Mouse (Mus musculus): ENCODE data around the gene Dop1b. TPM values are rescaled to one million over a fixed set of nuclear protein-coding genes. Genes with fewer than 3 reads are reported as not detected.

Gene Dop1b
- polyA plus RNA-seq, 2 experiments, result 11.6 to 11.8 TPM

DNA sequence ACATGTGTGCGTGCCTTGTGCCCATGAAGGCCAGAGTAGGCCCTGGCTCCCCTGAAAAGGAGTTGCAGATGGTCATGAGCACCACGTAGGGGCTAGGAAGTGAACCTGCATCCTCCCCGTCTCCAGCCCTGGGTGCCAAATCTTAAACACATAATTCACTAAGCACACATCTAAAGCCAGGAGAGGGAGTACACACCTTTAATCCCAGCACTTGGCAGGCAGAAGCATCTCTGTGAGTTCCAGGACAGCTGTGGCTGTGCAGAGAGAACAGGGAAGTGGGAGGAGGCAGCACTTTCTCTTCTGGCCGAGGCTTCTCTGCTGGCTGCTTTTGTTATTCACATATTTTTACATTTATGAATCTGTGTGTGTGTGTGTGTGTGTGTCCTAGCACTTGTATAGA, 52.9 kb downstream of the Dop1b start:
- peaks cover 3% of the 10 kb centered on the region; the same call in 1 of the 2 replicates for H3K36me3 ChIP-seq (replicated peaks; ENCODE audit: control insufficient read depth, insufficient read depth, low read depth)
- DNase-seq (ENCODE audit: low read depth in 3 of 3, low spot score in 3 of 3) (no peak), ATAC-seq (ENCODE audit: insufficient read depth) (no peak)

GRCm38 (mm10) chr16:93766956-93767355, 55.3 kb downstream of the Dop1b start:
- ATAC-seq (ENCODE audit: insufficient read depth) (no peak; the same call in 1 of the 2 replicates), DNase-seq (ENCODE audit: low read depth in 3 of 3, low spot score in 3 of 3) (no peak)
- no peaks in the 10 kb centered on the region for H3K9me3 ChIP-seq (ENCODE audit: control insufficient read depth, low read length)
- TF ChIP-seq EP300 (IDR thresholded peaks at IDR 0.05; ENCODE audit: low read depth) (no peak), CTCF (IDR thresholded peaks at IDR 0.05; ENCODE audit: low read depth) (peak; percentile 75)
- no peak overlapping the region for H3K9ac ChIP-seq (replicated peaks)
- no peak overlapping the region for H3K27ac ChIP-seq
- H3K36me3 ChIP-seq (replicated peaks; ENCODE audit: control insufficient read depth, insufficient read depth, low read depth), result no peaks in the 10 kb centered on the region
- no peak overlapping the region for H3K4me2 ChIP-seq (ENCODE audit: low read depth)
- 42% methylated on average over 4 of the region's 4 CpGs for WGBS (ENCODE audit: insufficient replicate concordance)
- no peak overlapping the region for H3K4me3 ChIP-seq (ENCODE audit: insufficient read depth in 1 of 2, low read depth in 2 of 2, low read length in 2 of 2)
- H3K4me1 ChIP-seq (replicated peaks; ENCODE audit: control insufficient read depth in 2 of 2, insufficient read depth in 2 of 2, low read length in 1 of 2), result peaks cover 0 to 2% of the 10 kb centered on the region in 2 experiments; a peak in 2 of 4 replicates
- H3K27me3 ChIP-seq (ENCODE audit: control insufficient read depth, insufficient read depth, low read length), result no peaks in the 10 kb centered on the region

More for the DNA sequence above, 52.9 kb downstream of the Dop1b start:
- H3K4me2 ChIP-seq (ENCODE audit: low read depth), result no peak overlapping the region
- WGBS (ENCODE audit: insufficient replicate concordance), result 66% methylated on average over 4 of the region's 4 CpGs
- H3K4me1 ChIP-seq (replicated peaks; ENCODE audit: control insufficient read depth in 2 of 2, insufficient read depth in 2 of 2, low read length in 1 of 2), result peaks cover 0 to 2% of the 10 kb centered on the region in 2 experiments; a peak in 2 of 4 replicates
- no peak overlapping the region for H3K4me3 ChIP-seq (ENCODE audit: insufficient read depth in 1 of 2, low read depth in 2 of 2, low read length in 2 of 2)
- no peak overlapping the region for H3K9ac ChIP-seq (replicated peaks)
- TF ChIP-seq CTCF (IDR thresholded peaks at IDR 0.05; ENCODE audit: low read depth), result no peak
- TF ChIP-seq EP300 (IDR thresholded peaks at IDR 0.05; ENCODE audit: low read depth), result no peak
- no peak overlapping the region for H3K27ac ChIP-seq
- H3K27me3 ChIP-seq (ENCODE audit: control insufficient read depth, insufficient read depth, low read length), result no peaks in the 10 kb centered on the region
- H3K9me3 ChIP-seq (ENCODE audit: control insufficient read depth, low read length), result no peaks in the 10 kb centered on the region

DNA sequence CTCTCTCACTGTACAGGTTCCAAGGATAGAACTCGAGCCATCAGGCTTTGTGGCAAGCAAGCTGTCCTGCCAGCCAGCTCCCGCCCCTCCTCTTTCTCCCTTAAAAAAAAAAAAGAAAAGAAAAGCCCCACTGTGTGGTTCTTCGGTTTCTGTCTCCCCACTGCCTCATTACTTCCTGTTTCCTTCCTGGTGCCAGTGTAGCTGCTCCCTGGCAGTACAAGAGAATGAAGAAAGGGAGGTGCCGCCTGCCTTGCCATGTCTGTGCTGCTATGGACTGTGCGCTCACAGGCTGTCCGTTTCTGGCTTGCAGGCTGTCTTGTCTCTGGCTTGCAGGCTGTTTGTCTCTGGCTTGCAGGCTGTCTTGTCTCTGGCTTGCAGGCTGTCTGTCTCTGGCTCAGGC, 55.8 kb downstream of the Dop1b start:
- Histone ChIP-seq H3K27me3 (ENCODE audit: control insufficient read depth, insufficient read depth, low read length) (no peaks in the 10 kb centered on the region), H3K36me3 (replicated peaks; ENCODE audit: control insufficient read depth, insufficient read depth, low read depth) (no peaks in the 10 kb centered on the region), H3K4me1 (replicated peaks; ENCODE audit: control insufficient read depth in 2 of 2, insufficient read depth in 2 of 2, low read length in 1 of 2) (peaks cover 0 to 2% of the 10 kb centered on the region in 2 experiments; a peak in 2 of 4 replicates), H3K27ac (no peak overlapping the region), H3K9me3 (ENCODE audit: control insufficient read depth, low read length) (no peaks in the 10 kb centered on the region), H3K4me2 (ENCODE audit: low read depth) (no peak overlapping the region), H3K9ac (replicated peaks) (no peak overlapping the region), H3K4me3 (ENCODE audit: insufficient read depth in 1 of 2, low read depth in 2 of 2, low read length in 2 of 2) (no peak overlapping the region)
- DNase-seq (ENCODE audit: low read depth in 3 of 3, low spot score in 3 of 3) (no peak), ATAC-seq (ENCODE audit: insufficient read depth) (no peak)
- WGBS (ENCODE audit: insufficient replicate concordance), result 21% methylated on average over 6 of the region's 6 CpGs
- no peak for TF ChIP-seq CTCF (IDR thresholded peaks at IDR 0.05; ENCODE audit: low read depth)
- peak; percentile 42; the same call in 1 of the 2 replicates for TF ChIP-seq EP300 (IDR thresholded peaks at IDR 0.05; ENCODE audit: low read depth)

DNA sequence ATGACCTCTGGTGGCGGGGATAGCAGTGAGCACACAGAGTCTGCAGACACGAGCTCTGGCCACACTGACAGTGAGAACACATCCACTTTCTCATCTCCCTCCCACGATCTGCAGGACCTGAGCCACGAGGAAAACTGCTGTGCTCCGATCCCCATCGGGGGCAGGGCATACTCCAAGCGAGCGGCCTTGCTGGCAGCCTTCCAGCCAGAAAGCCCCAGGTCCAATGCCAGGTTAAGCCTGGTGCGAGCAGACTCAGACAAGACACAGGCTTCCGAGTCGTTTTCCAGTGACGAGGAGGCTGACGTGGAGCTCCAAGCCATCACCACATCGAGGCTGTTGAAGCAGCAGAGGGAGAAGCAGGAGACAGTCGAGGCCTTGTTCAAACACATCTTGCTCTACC, 57.9 kb downstream of the Dop1b start:
- H3K9ac ChIP-seq (replicated peaks), result no peak overlapping the region
- no peak overlapping the region for H3K4me3 ChIP-seq (ENCODE audit: insufficient read depth in 1 of 2, low read depth in 2 of 2, low read length in 2 of 2)
- 75% methylated on average over 15 of the region's 15 CpGs for WGBS (ENCODE audit: insufficient replicate concordance)
- no peaks in the 10 kb centered on the region for H3K9me3 ChIP-seq (ENCODE audit: control insufficient read depth, low read length)
- H3K4me1 ChIP-seq (replicated peaks; ENCODE audit: control insufficient read depth in 2 of 2, insufficient read depth in 2 of 2, low read length in 1 of 2), result peaks cover 6 to 9% of the 10 kb centered on the region in 2 experiments
- TF ChIP-seq EP300 (IDR thresholded peaks at IDR 0.05; ENCODE audit: low read depth) (no peak), CTCF (IDR thresholded peaks at IDR 0.05; ENCODE audit: low read depth) (no peak)
- H3K36me3 ChIP-seq (replicated peaks; ENCODE audit: control insufficient read depth, insufficient read depth, low read depth), result no peaks in the 10 kb centered on the region
- H3K27me3 ChIP-seq (ENCODE audit: control insufficient read depth, insufficient read depth, low read length), result no peaks in the 10 kb centered on the region
- no peak for ATAC-seq (ENCODE audit: insufficient read depth)
- H3K4me2 ChIP-seq (ENCODE audit: low read depth), result no peak overlapping the region
- no peak overlapping the region for H3K27ac ChIP-seq
- no peak for DNase-seq (ENCODE audit: low read depth in 3 of 3, low spot score in 3 of 3)

- Histone ChIP-seq H3K27ac (no peak overlapping the region), H3K27me3 (ENCODE audit: control insufficient read depth, insufficient read depth, low read length) (no peaks in the 10 kb centered on the region), H3K36me3 (replicated peaks; ENCODE audit: control insufficient read depth, insufficient read depth, low read depth) (no peaks in the 10 kb centered on the region), H3K4me2 (ENCODE audit: low read depth) (no peak overlapping the region), H3K9me3 (ENCODE audit: control insufficient read depth, low read length) (no peaks in the 10 kb centered on the region), H3K9ac (replicated peaks) (no peak overlapping the region), H3K4me3 (ENCODE audit: insufficient read depth in 1 of 2, low read depth in 2 of 2, low read length in 2 of 2) (no peak overlapping the region), H3K4me1 (replicated peaks; ENCODE audit: control insufficient read depth in 2 of 2, insufficient read depth in 2 of 2, low read length in 1 of 2) (peaks cover 14 to 16% of the 10 kb centered on the region in 2 experiments)
- no peak for DNase-seq (ENCODE audit: low read depth in 3 of 3, low spot score in 3 of 3)
- WGBS (ENCODE audit: insufficient replicate concordance), result 76% methylated on average over 32 of the region's 32 CpGs
- ATAC-seq (ENCODE audit: insufficient read depth), result no peak
- no peak for TF ChIP-seq EP300 (IDR thresholded peaks at IDR 0.05; ENCODE audit: low read depth)
- TF ChIP-seq CTCF (IDR thresholded peaks at IDR 0.05; ENCODE audit: low read depth), result 0 out of 2 replicates have a peak, but pooled peaks have one; percentile 6
Measured at GRCm38 (mm10) chr16:93770271-93770926, 58.7 kb downstream of the Dop1b start.

Measured in liver, embryonic 14.5 days (tissue).